Mouse (Mus musculus) G1E (cell line): ENCODE data around the gene Slc38a3.

Source experiments
- CTCF ChIP-seq: IDR thresholded peaks from 2 replicates; pipeline ENCODE4 v1.5.1; 2012; ENCODE audit warnings: low read depth, low read length, inconsistent platforms, mixed read lengths
- GATA1 ChIP-seq: IDR thresholded peaks from 2 replicates; pipeline ENCODE4 v1.6.1; 2012; ENCODE audit warnings: borderline replicate concordance, low read length, inconsistent platforms, mixed read lengths

DNA sequence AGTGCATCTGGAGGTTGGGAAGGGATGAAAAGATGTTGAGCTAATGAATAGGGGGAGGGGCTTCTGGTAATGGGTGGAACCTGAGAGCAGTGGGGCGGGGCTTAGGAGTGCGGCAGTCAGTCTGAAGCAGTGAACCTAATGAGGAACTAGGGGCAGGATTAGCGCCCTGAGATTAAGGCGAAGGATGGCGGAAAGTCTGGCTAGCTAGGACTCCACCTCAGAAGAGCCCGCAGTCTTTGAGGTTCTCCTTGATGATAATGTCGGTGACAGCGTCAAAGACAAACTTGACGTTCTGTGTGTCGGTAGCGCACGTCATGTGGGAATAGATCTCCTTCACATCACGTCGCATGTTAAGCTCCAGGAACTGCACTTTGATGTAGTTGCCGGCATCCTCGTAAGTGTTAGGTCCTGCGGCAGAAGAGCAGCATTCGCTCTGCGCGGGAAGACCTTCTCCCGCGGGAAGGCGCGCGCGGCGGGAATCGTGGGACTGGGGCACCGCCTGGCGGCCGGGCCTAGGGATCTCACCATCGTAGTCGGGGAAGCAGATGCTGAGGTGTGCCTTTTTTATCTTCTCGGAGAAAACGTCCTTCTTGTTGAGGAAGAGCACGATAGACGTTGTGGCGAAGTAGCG, 6.5 kb upstream of the Slc38a3 start:
- TF ChIP-seq GATA1 (no peak), CTCF (no peak)
